In the genomic region with DNA sequence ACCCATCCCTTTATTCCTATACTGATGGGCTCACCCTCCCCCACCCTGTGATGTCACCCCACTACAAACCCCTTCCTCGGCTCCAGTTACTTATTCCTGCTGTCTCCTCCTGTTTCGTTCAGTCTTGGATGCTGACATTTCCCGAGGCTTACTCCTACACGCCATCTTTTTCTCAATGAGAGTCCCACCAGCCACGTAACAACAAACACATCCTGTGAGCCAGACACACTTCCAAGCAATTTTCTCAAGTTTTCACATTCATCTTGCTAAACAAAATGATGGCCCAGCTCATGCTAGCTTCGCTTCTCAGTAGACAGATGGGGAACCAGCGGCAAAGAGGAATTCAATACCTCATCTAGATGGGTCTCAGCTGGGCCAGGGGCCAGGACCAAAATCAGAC, we compare ENCODE assay signal across 25 mouse cellular contexts. TPM values are rescaled to one million over a fixed set of nuclear protein-coding genes. Genes with fewer than 3 reads are reported as not detected.
DNase-seq lines count a peak whose midpoint lies in the region; ATAC-seq lines count a peak whose summit lies in the region.
"Had no signal": no experiment of that assay in that cellular context is flagged by ENCODE, and none has a peak within 500 bp of the region (broad histone marks: within the 10 kb centered on the region; RNA-seq: fewer than 3 reads in every experiment).

No protein-coding gene starts in this region.

- H3K4me2 ChIP-seq in kidney, embryonic 14.5 days (replicated peaks; ENCODE audit: low read depth, low read length), result no peak overlapping the region
- no peak overlapping the region for H3K4me2 ChIP-seq in kidney, embryonic 16.5 days (replicated peaks; ENCODE audit: low read depth, low read length)
- H3K4me2 ChIP-seq: heart, embryonic 12.5 days; heart, embryonic 15.5 days; hindbrain, embryonic 13.5 days had no signal

- no peaks in the 10 kb centered on the region for H3K36me3 ChIP-seq in kidney, embryonic 14.5 days (ENCODE audit: control insufficient read depth, insufficient read depth, low read length)
- H3K36me3 ChIP-seq in kidney, embryonic 16.5 days (ENCODE audit: insufficient read depth, low read length), result no peaks in the 10 kb centered on the region
- H3K36me3 ChIP-seq: forebrain, embryonic 10.5 days; heart, embryonic 12.5 days; heart, embryonic 15.5 days; hindbrain, embryonic 10.5 days; hindbrain, embryonic 13.5 days had no signal

- no peaks in the 10 kb centered on the region for H3K9me3 ChIP-seq in kidney, embryonic 14.5 days (ENCODE audit: control insufficient read depth, low read length)
- H3K9me3 ChIP-seq in kidney, embryonic 16.5 days (ENCODE audit: low read length), result no peaks in the 10 kb centered on the region
- H3K9me3 ChIP-seq: forebrain, embryonic 10.5 days; heart, embryonic 12.5 days; heart, embryonic 15.5 days; hindbrain, embryonic 10.5 days; hindbrain, embryonic 13.5 days had no signal

- 45% methylated on average over 7 of the region's 7 CpGs for WGBS in kidney, embryonic 14.5 days
- whole genome bisulfite sequencing in kidney, embryonic 16.5 days, result 53% methylated on average over 7 of the region's 7 CpGs

- H3K27me3 ChIP-seq in kidney, embryonic 14.5 days (ENCODE audit: control insufficient read depth, insufficient read depth, low read length), result no peaks in the 10 kb centered on the region
- no peaks in the 10 kb centered on the region for H3K27me3 ChIP-seq in kidney, embryonic 16.5 days (ENCODE audit: insufficient read depth, low read length)
- H3K27me3 ChIP-seq: heart, embryonic 12.5 days; heart, embryonic 15.5 days; hindbrain, embryonic 13.5 days had no signal

- H3K4me3 ChIP-seq in kidney, embryonic 14.5 days (ENCODE audit: low read length), result no peak overlapping the region
- H3K4me3 ChIP-seq in kidney, embryonic 16.5 days (ENCODE audit: low read length), result no peak overlapping the region
- H3K4me3 ChIP-seq: forebrain, embryonic 10.5 days; heart, embryonic 12.5 days; heart, embryonic 15.5 days; hindbrain, embryonic 10.5 days; hindbrain, embryonic 13.5 days had no signal

- ATAC-seq in kidney, embryonic 14.5 days (ENCODE audit: low FRiP score, low TSS enrichment), result peak; percentile 52; the same call in 1 of the 2 replicates
- no peak for ATAC-seq in kidney, embryonic 16.5 days (ENCODE audit: low FRiP score, low TSS enrichment)
- ATAC-seq: CD4-positive, CD25-positive, alpha-beta regulatory T cell, adult 4 months; forebrain, embryonic 14.5 days; hindbrain, embryonic 16.5 days had no signal

- H3K9ac ChIP-seq in kidney, embryonic 14.5 days (ENCODE audit: low read depth, low read length), result no peak overlapping the region
- H3K9ac ChIP-seq in kidney, embryonic 16.5 days (replicated peaks; ENCODE audit: low read length), result no peak overlapping the region
- H3K9ac ChIP-seq: heart, embryonic 12.5 days; heart, embryonic 15.5 days; hindbrain, embryonic 13.5 days had no signal

- DNase-seq in right cerebral cortex, adult 18-20 months, result peak; percentile 8
- no peak for DNase-seq in right cerebral cortex, postnatal 14 days
- DNase-seq in right cerebral cortex, postnatal 10 days (ENCODE audit: low spot score in 2 of 2), result peak; percentile 26 to 46
- DNase-seq in spleen, adult 12 weeks (ENCODE audit: low spot score), result no peak
- DNase-seq: adrenal gland, adult 2 months; adrenal gland, postnatal 14 days; cerebellum, adult 11-12 months; cerebellum, adult 8-10 months; cerebellum, postnatal 10 days; cerebellum, postnatal 36 days; gastrocnemius, postnatal 25 days; heart, adult 18-20 months; heart, postnatal 10 days; heart, postnatal 36 days had no signal

- H3K27ac ChIP-seq in kidney, embryonic 14.5 days (ENCODE audit: low read depth, low read length), result no peak overlapping the region
- H3K27ac ChIP-seq in kidney, embryonic 16.5 days (ENCODE audit: low read length), result no peak overlapping the region
- H3K27ac ChIP-seq: forebrain, embryonic 10.5 days; heart, embryonic 15.5 days; hindbrain, embryonic 10.5 days; hindbrain, embryonic 13.5 days had no signal

- H3K4me1 ChIP-seq in kidney, embryonic 14.5 days (ENCODE audit: control insufficient read depth, insufficient read depth, low read length), result no peaks in the 10 kb centered on the region
- H3K4me1 ChIP-seq in kidney, embryonic 16.5 days (ENCODE audit: insufficient read depth, low read length), result no peaks in the 10 kb centered on the region
- H3K4me1 ChIP-seq: heart, embryonic 12.5 days; heart, embryonic 15.5 days; hindbrain, embryonic 13.5 days had no signal

RNA-seq across cellular contexts. Expression of gene Nudt7, which starts 30.0 kb away (rescaled TPM):
- polyA plus RNA-seq in kidney, embryonic 14.5 days (2014; fragmentation: Nextera tagmentation; extraction: Ambion mirVana), result 15.6 and 18.6 TPM in 2 replicates
- 16.9 and 18.2 TPM in 2 replicates for polyA plus RNA-seq in kidney, embryonic 16.5 days (2015; fragmentation: Nextera tagmentation; extraction: Ambion mirVana)
- polyA plus RNA-seq: C2C12 had no signal

Comparison
In these comparisons a context has a peak if more than half of its experiments do, and no peak if none do; other contexts are left out.
1. DNase-seq: peak in right cerebral cortex, adult 18-20 months (single experiment) and right cerebral cortex, postnatal 10 days (2 of 2); none in right cerebral cortex, postnatal 14 days (single experiment) and spleen, adult 12 weeks (single experiment).